Mouse (Mus musculus): ENCODE measurements at regions not wholly inside any gene's neighbourhood (a gene's known extent, or its start where the extent isn't known, plus 50 kb on each side); places are given as distances from the start of the nearest gene placed in this dataset.

- TF ChIP-seq CTCF (IDR thresholded peaks at IDR 0.05; ENCODE audit: borderline replicate concordance, extremely low read depth, insufficient read depth, insufficient read length) = no peak
- TF ChIP-seq POLR2A (IDR thresholded peaks at IDR 0.05; ENCODE audit: borderline replicate concordance, extremely low read depth, insufficient read depth, insufficient read length, poor library complexity, severe bottlenecking) = no peak
These were observed 486.8 kb downstream of the Efnb2 start for GRCm38 (mm10) chr8:8174286-8174685.
